Mouse (Mus musculus) CH12.LX (cell line): ENCODE data around the gene Sbk3. TPM values are rescaled to one million over a fixed set of nuclear protein-coding genes. Genes with fewer than 3 reads are reported as not detected.

Source experiments
- DNase-seq: peaks from one replicate; pipeline ENCODE4 v3.0.0-alpha.2; 2013; ENCODE audit errors: extremely low read depth
- H3K27ac ChIP-seq: 2 replicates; pipeline ENCODE4 v1.5.1; 2012; ENCODE audit warnings: low read depth, mild to moderate bottlenecking, control low read depth, moderate library complexity; ENCODE audit not compliant: insufficient read depth
- H3K27me3 ChIP-seq: replicated peaks from 2 replicates; pipeline ENCODE3; 2012; ENCODE audit warnings: inconsistent platforms
- H3K36me3 ChIP-seq, 2 experiments: replicated peaks in 1 of 2; 2 replicates each; pipeline versions ENCODE3 to v1.6.1; 2012; ENCODE audit warnings: inconsistent platforms in 1 of 2, low read length in 1 of 2, mild to moderate bottlenecking in 1 of 2, mixed read lengths in 1 of 2, moderate library complexity in 1 of 2; ENCODE audit not compliant: control insufficient read depth in 1 of 2, insufficient read depth in 1 of 2
- H3K4me1 ChIP-seq, 2 experiments: 2 replicates each; pipeline ENCODE4 v1.6.1; 2012; ENCODE audit warnings: inconsistent platforms in 1 of 2, moderate library complexity in 1 of 2; ENCODE audit not compliant: insufficient read depth in 2 of 2, control insufficient read depth in 1 of 2
- H3K4me2 ChIP-seq: 2 replicates; pipeline ENCODE4 v1.6.1; 2012; ENCODE audit warnings: low read depth, mild to moderate bottlenecking, control low read depth; ENCODE audit not compliant: poor library complexity, insufficient read depth, severe bottlenecking
- H3K4me3 ChIP-seq, 3 experiments: fragments of 150-350 bp in 1 of 3; sonication (generic) in 1 of 3; replicated peaks in 1 of 3; 2 replicates each; pipeline versions ENCODE3 to v1.5.1; 2011 to 2012; ENCODE audit warnings: low read depth in 2 of 3, low read length in 2 of 3, mild to moderate bottlenecking in 2 of 3, moderate library complexity in 2 of 3, control low read depth in 1 of 3, improper control_type of control experiment in 1 of 3, inconsistent platforms in 1 of 3, mixed read lengths in 1 of 3; ENCODE audit not compliant: poor library complexity in 1 of 3
- H3K79me2 ChIP-seq: replicated peaks from 2 replicates; pipeline ENCODE4 v1.6.1; 2012; ENCODE audit warnings: mild to moderate bottlenecking, moderate library complexity; ENCODE audit not compliant: control insufficient read depth, poor library complexity, insufficient read depth, severe bottlenecking; ENCODE audit errors: extremely low read depth
- H3K9ac ChIP-seq: 2 replicates; pipeline ENCODE4 v1.6.1; 2012; ENCODE audit warnings: low read depth, mild to moderate bottlenecking, control low read depth, moderate library complexity; ENCODE audit not compliant: insufficient read depth
- H3K9me3 ChIP-seq: replicated peaks from 2 replicates; pipeline ENCODE3; 2012; ENCODE audit warnings: low read length, inconsistent platforms, mixed read lengths
- CTCF ChIP-seq, 2 experiments: IDR thresholded peaks in 1 of 2; conservative IDR thresholded peaks in 1 of 2; 2 replicates each; pipeline ENCODE4 v1.5.1; 2011 to 2012; ENCODE audit warnings: low read depth in 2 of 2, low read length in 2 of 2, improper control_type of control experiment in 1 of 2, inconsistent platforms in 1 of 2, mild to moderate bottlenecking in 1 of 2, moderate library complexity in 1 of 2
- E2F4 ChIP-seq: IDR thresholded peaks from 2 replicates; pipeline ENCODE4 v1.6.1; 2011; ENCODE audit warnings: low read depth, low read length, improper control_type of control experiment; ENCODE audit not compliant: insufficient replicate concordance
- ETS1 ChIP-seq: conservative IDR thresholded peaks from 2 replicates; pipeline ENCODE4 v1.6.1; 2012; ENCODE audit warnings: low read depth, mild to moderate bottlenecking, inconsistent platforms, low read length, improper control_type of control experiment, moderate library complexity
- HCFC1 ChIP-seq: IDR thresholded peaks from 2 replicates; pipeline ENCODE4 v1.6.1; 2012; ENCODE audit warnings: low read depth, mild to moderate bottlenecking, inconsistent platforms, low read length, improper control_type of control experiment
- MAX ChIP-seq: IDR thresholded peaks from 2 replicates; pipeline ENCODE4 v1.6.1; 2011; ENCODE audit warnings: low read length, improper control_type of control experiment
- MYC ChIP-seq: IDR thresholded peaks from 2 replicates; pipeline ENCODE4 v1.6.1; 2011; ENCODE audit warnings: low read depth, mild to moderate bottlenecking, improper control_type of control experiment, low read length
- NRF1 ChIP-seq: IDR thresholded peaks from 2 replicates; pipeline ENCODE4 v1.6.1; 2014; ENCODE audit warnings: low read depth, mild to moderate bottlenecking, inconsistent platforms, low read length, improper control_type of control experiment, moderate library complexity
- RAD21 ChIP-seq: IDR thresholded peaks from 2 replicates; pipeline ENCODE4 v1.6.1; 2011; ENCODE audit warnings: low read depth, mild to moderate bottlenecking, low read length, improper control_type of control experiment, moderate library complexity
- RCOR1 ChIP-seq: conservative IDR thresholded peaks from 2 replicates; pipeline ENCODE4 v1.6.1; 2012; ENCODE audit warnings: low read depth, mild to moderate bottlenecking, inconsistent platforms, low read length, improper control_type of control experiment
- TCF12 ChIP-seq: IDR thresholded peaks from 2 replicates; pipeline ENCODE4 v1.6.1; 2014; ENCODE audit warnings: low read depth, mild to moderate bottlenecking, inconsistent platforms, low read length, improper control_type of control experiment
- UBTF ChIP-seq: IDR thresholded peaks from 2 replicates; pipeline ENCODE4 v1.6.1; 2012; ENCODE audit warnings: low read depth, mild to moderate bottlenecking, inconsistent platforms, low read length, improper control_type of control experiment, moderate library complexity
- USF2 ChIP-seq: conservative IDR thresholded peaks from 2 replicates; pipeline ENCODE4 v1.6.1; 2011; ENCODE audit warnings: low read depth, low read length, improper control_type of control experiment
- ZC3H11A ChIP-seq: IDR thresholded peaks from 2 replicates; pipeline ENCODE4 v1.6.1; 2012; ENCODE audit warnings: low read depth, mild to moderate bottlenecking, inconsistent platforms, low read length, improper control_type of control experiment
- ZMIZ1 ChIP-seq: IDR thresholded peaks from 2 replicates; pipeline ENCODE4 v1.6.1; 2012; ENCODE audit warnings: low read depth, mild to moderate bottlenecking, inconsistent platforms, low read length, improper control_type of control experiment
- dilution Hi-C: fragments of 300-500 bp; cut with MboI; formaldehyde crosslinking; loops from 2 replicates; pipeline ENCODE4 v1.14.3; 2020; ENCODE audit warnings: low sequenced_read_pairs; ENCODE audit not compliant: extremely low pct_unique_long_range_greater_than_20kb, extremely low pct_ligation_motif_present
- in situ Hi-C: fragments of 300-500 bp; cut with MboI; formaldehyde crosslinking; loops from 3 replicates; pipeline ENCODE4 v1.14.3; 2019; ENCODE audit warnings: low sequenced_read_pairs, low pct_ligation_motif_present, low pct_unique_long_range_greater_than_20kb, mixed read lengths
- polyA plus RNA-seq: library from polyadenylated mRNA; unstranded; fragments of >175 nt; gene quantifications from 2 replicates; pipeline ENCODE4 v1.2.1, GENCODE M21; 2012; ENCODE audit warnings: low read depth; ENCODE audit not compliant: insufficient read length
- total RNA-seq, 2 experiments: library from RNA; depleted of rRNA; stranded (reverse); fragments of 300-350 nt in 1 of 2; fragments of >200 nt in 1 of 2; gene quantifications; 2 replicates each; pipeline ENCODE4 v1.2.3; 2012 to 2014

The Sbk3 gene
- total and polyA plus RNA-seq, 3 experiments: not detected

GRCm38 (mm10) chr7:4993347-4993998 lies 22.5 kb upstream of the Sbk3 start:
- Histone ChIP-seq H3K9me3 (peaks cover 20% of the 10 kb centered on the region), H3K27ac (no peak overlapping the region), H3K4me2 (no peak overlapping the region), H3K27me3 (peaks cover 8% of the 10 kb centered on the region), H3K4me1 (peaks cover 0 to 13% of the 10 kb centered on the region in 2 experiments; a peak in 2 of 4 replicates), H3K4me3 (no peak overlapping the region), H3K36me3 (peaks cover 11 to 23% of the 10 kb centered on the region in 2 experiments), H3K79me2 (no peaks in the 10 kb centered on the region), H3K9ac (no peak overlapping the region)
- dilution Hi-C loops: no loop called here
- no peak for DNase-seq
- TF ChIP-seq ZMIZ1: no peak
- TF ChIP-seq MAX: no peak
- no peak for TF ChIP-seq RCOR1
- TF ChIP-seq HCFC1: no peak
- TF ChIP-seq TCF12: no peak
- TF ChIP-seq UBTF: no peak
- in situ Hi-C loops: no loop called here

- H3K4me1 ChIP-seq: no peaks in the 10 kb centered on the region
- H3K27ac ChIP-seq: no peak overlapping the region
- H3K79me2 ChIP-seq: no peaks in the 10 kb centered on the region
- in situ Hi-C loops: no loop called here
- peaks cover 10% of the 10 kb centered on the region for H3K9me3 ChIP-seq
- dilution Hi-C loops: no loop called here
- H3K27me3 ChIP-seq: peaks cover 49% of the 10 kb centered on the region
- no peak for DNase-seq
- TF ChIP-seq ZMIZ1: no peak
- TF ChIP-seq HCFC1: no peak
- TF ChIP-seq USF2: no peak
- no peak for TF ChIP-seq RCOR1
- no peak for TF ChIP-seq ZC3H11A
- no peak for TF ChIP-seq ETS1
- TF ChIP-seq E2F4: no peak
- TF ChIP-seq NRF1: no peak
- no peak for TF ChIP-seq RAD21
- no peak overlapping the region for H3K9ac ChIP-seq
- no peak overlapping the region for H3K4me3 ChIP-seq
- H3K4me2 ChIP-seq: no peak overlapping the region
- peaks cover 5 to 11% of the 10 kb centered on the region in 2 experiments for H3K36me3 ChIP-seq
Observed at GRCm38 (mm10) chr7:4988250-4988649, 17.3 kb upstream of the Sbk3 start.

GRCm38 (mm10) chr7:4976832-4977231 lies 5.9 kb upstream of the Sbk3 start:
- no peak overlapping the region for H3K27ac ChIP-seq
- no peaks in the 10 kb centered on the region for H3K36me3 ChIP-seq
- no peak for DNase-seq
- H3K4me1 ChIP-seq: 0 out of 4 replicates have a peak, but pooled peaks cover 2 to 6% of the 10 kb centered on the region in 2 experiments
- TF ChIP-seq MYC (no peak), CTCF (conservative IDR thresholded peaks at IDR 0.05 in 1 of 2, IDR thresholded peaks at IDR 0.05 in 1 of 2; ENCODE audit: low read depth in 2 of 2, low read length in 2 of 2) (peak in 1 of 2 experiments; percentile 42; a peak in 2 of 4 replicates)
- H3K9ac ChIP-seq: no peak overlapping the region
- H3K9me3 ChIP-seq: peaks cover 8% of the 10 kb centered on the region
- dilution Hi-C loops (no loop called here), in situ Hi-C loops (no loop called here)
- peaks cover 41% of the 10 kb centered on the region for H3K27me3 ChIP-seq
- no peak overlapping the region for H3K4me3 ChIP-seq
- H3K4me2 ChIP-seq: no peak overlapping the region
- no peaks in the 10 kb centered on the region for H3K79me2 ChIP-seq
